Mouse (Mus musculus): Measurements from ENCODE around the gene Baiap3. TPM values are rescaled to one million over a fixed set of nuclear protein-coding genes. Genes with fewer than 3 reads are reported as not detected.

Baiap3 gene
- polyA plus RNA-seq, 2 experiments: 0.89 to 1.9 TPM

DNA sequence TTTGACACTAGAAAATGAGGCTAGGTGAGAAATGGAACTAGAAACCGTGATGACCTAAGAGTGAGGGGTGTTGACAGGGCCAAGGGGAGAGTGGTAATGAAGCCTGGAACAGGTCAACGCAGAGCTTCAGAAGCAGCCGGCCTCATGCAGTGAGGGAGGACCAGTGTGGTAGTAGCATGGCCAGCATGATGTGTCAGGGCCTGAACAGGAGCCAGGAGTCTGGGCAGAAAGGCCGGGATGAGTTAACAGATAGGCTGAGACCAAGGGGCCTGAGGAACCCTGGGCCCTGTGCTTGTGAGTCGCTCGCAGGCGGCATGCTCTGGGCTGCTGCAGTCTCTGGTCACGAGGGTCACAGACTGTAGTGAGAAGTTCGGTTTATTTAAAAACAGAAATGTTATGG is 37.2 kb downstream of the Baiap3 start:
- no peak for TF ChIP-seq POLR2A (IDR thresholded peaks at IDR 0.05; ENCODE audit: borderline replicate concordance, extremely low read depth, insufficient read depth, insufficient read length)
- DNase-seq (ENCODE audit: low spot score): no peak
- Histone ChIP-seq H3K27me3 (ENCODE audit: control insufficient read depth, insufficient read depth, low read length) (no peaks in the 10 kb centered on the region), H3K4me3 (replicated peaks; ENCODE audit: low read length) (no peak overlapping the region), H3K9ac (ENCODE audit: low read depth, low read length, severe bottlenecking) (no peak overlapping the region), H3K36me3 (ENCODE audit: control insufficient read depth, insufficient read depth, low read length) (peaks cover 54% of the 10 kb centered on the region), H3K9me3 (ENCODE audit: control insufficient read depth, low read length) (no peaks in the 10 kb centered on the region), H3K4me1 (ENCODE audit: control insufficient read depth, insufficient read depth, low read length) (peaks cover 9% of the 10 kb centered on the region; the same call in 1 of the 2 replicates), H3K4me2 (replicated peaks; ENCODE audit: low read depth, low read length, severe bottlenecking) (no peak overlapping the region), H3K27ac (replicated peaks; ENCODE audit: low read depth, low read length) (no peak overlapping the region)
- 87% methylated on average over 9 of the region's 9 CpGs for WGBS
- no peak for ATAC-seq (ENCODE audit: low FRiP score, low read depth)

DNA sequence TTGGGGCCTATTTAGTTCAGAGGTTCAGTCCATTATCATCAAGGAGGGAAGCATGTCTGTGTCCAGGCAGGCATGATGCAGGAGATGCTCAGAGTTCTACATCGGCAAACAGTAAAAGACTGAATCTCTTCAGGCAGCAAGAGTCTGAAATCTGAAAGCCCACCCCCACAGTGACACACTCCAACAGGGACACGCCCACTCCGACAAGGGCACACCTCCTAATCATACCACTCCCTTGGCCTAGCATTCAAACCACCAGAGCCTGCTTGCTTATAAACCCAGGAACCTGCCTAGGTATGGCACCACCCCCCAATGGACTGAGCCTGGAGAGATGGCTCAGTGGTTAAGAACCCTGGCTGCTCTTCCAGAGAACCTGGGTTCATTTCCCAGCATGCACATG is 40.7 kb downstream of the Baiap3 start:
- Histone ChIP-seq H3K27ac (replicated peaks; ENCODE audit: low read depth, low read length) (no peak overlapping the region), H3K4me2 (replicated peaks; ENCODE audit: low read depth, low read length, severe bottlenecking) (no peak overlapping the region), H3K27me3 (ENCODE audit: control insufficient read depth, insufficient read depth, low read length) (no peaks in the 10 kb centered on the region), H3K9me3 (ENCODE audit: control insufficient read depth, low read length) (no peaks in the 10 kb centered on the region), H3K9ac (ENCODE audit: low read depth, low read length, severe bottlenecking) (no peak overlapping the region), H3K36me3 (ENCODE audit: control insufficient read depth, insufficient read depth, low read length) (peaks cover 81% of the 10 kb centered on the region), H3K4me1 (ENCODE audit: control insufficient read depth, insufficient read depth, low read length) (no peaks in the 10 kb centered on the region), H3K4me3 (replicated peaks; ENCODE audit: low read length) (no peak overlapping the region)
- WGBS: 95% methylated on average over 3 of the region's 3 CpGs
- no peak for DNase-seq (ENCODE audit: low spot score)
- TF ChIP-seq POLR2A (IDR thresholded peaks at IDR 0.05; ENCODE audit: borderline replicate concordance, extremely low read depth, insufficient read depth, insufficient read length): no peak
- ATAC-seq (ENCODE audit: low FRiP score, low read depth): no peak

- H3K36me3 ChIP-seq (ENCODE audit: control insufficient read depth, insufficient read depth, low read length): peaks cover 90% of the 10 kb centered on the region
- 82% methylated on average over 4 of the region's 4 CpGs for WGBS
Measured at GRCm38 (mm10) chr17:25211705-25212104, 44.5 kb downstream of the Baiap3 start.

DNA sequence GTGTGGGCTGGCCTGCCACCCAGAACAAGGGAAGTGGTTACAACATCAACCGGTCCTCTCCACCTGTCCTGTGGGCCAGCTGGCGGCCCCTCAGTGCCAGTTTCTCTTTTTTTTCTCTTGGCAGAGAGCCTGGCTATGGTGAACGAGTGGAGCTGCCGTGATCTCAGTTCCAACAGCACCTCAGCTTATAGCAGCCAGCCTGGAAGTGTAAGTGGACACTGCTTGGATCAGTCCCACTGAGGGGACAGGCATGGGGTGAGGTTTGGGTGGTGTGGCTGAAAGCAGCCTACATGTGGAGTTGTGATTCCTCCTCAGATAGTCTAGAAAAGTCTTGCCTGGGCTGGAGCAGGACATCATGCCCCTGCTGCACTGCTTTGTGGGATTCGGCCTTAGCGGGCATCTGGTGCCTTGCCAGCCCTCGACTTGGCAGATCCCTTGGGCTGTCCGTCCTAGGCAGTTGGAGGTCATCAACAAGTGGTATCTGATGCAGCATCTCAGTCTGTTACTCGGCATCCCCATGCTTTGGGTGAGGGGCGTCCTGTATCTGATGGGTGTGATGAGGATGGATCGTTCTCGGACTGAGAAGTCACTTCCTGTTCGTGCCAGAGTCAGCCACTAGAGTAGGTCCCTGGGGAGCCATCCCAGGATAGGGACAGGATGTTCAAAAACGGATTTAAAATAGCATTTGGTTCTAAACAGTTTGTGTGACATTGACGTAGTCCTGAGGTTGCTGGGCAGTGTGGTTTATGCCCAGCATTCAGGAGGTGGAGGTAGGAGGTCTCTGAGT is 45.3 kb downstream of the Baiap3 start:
- Histone ChIP-seq H3K4me3 (replicated peaks; ENCODE audit: low read length) (no peak overlapping the region), H3K4me2 (replicated peaks; ENCODE audit: low read depth, low read length, severe bottlenecking) (no peak overlapping the region), H3K9me3 (ENCODE audit: control insufficient read depth, low read length) (no peaks in the 10 kb centered on the region), H3K4me1 (ENCODE audit: control insufficient read depth, insufficient read depth, low read length) (no peaks in the 10 kb centered on the region), H3K9ac (ENCODE audit: low read depth, low read length, severe bottlenecking) (no peak overlapping the region), H3K36me3 (ENCODE audit: control insufficient read depth, insufficient read depth, low read length) (peaks cover 86% of the 10 kb centered on the region), H3K27me3 (ENCODE audit: control insufficient read depth, insufficient read depth, low read length) (no peaks in the 10 kb centered on the region), H3K27ac (replicated peaks; ENCODE audit: low read depth, low read length) (no peak overlapping the region)
- WGBS: 84% methylated on average over 15 of the region's 15 CpGs
- ATAC-seq (ENCODE audit: low FRiP score, low read depth) (no peak), DNase-seq (ENCODE audit: low spot score) (no peak)
- no peak for TF ChIP-seq POLR2A (IDR thresholded peaks at IDR 0.05; ENCODE audit: borderline replicate concordance, extremely low read depth, insufficient read depth, insufficient read length)

More at GRCm38 (mm10) chr17:25211705-25212104, 44.5 kb downstream of the Baiap3 start:
- TF ChIP-seq POLR2A (IDR thresholded peaks at IDR 0.05; ENCODE audit: borderline replicate concordance, extremely low read depth, insufficient read depth, insufficient read length): no peak
- ATAC-seq (ENCODE audit: low FRiP score, low read depth): no peak
- H3K4me1 ChIP-seq (ENCODE audit: control insufficient read depth, insufficient read depth, low read length): no peaks in the 10 kb centered on the region
- no peak overlapping the region for H3K9ac ChIP-seq (ENCODE audit: low read depth, low read length, severe bottlenecking)
- H3K27me3 ChIP-seq (ENCODE audit: control insufficient read depth, insufficient read depth, low read length): no peaks in the 10 kb centered on the region
- no peak for DNase-seq (ENCODE audit: low spot score)
- H3K4me3 ChIP-seq (replicated peaks; ENCODE audit: low read length): no peak overlapping the region
- no peak overlapping the region for H3K4me2 ChIP-seq (replicated peaks; ENCODE audit: low read depth, low read length, severe bottlenecking)
- H3K27ac ChIP-seq (replicated peaks; ENCODE audit: low read depth, low read length): no peak overlapping the region
- no peaks in the 10 kb centered on the region for H3K9me3 ChIP-seq (ENCODE audit: control insufficient read depth, low read length)

- H3K36me3 ChIP-seq (ENCODE audit: control insufficient read depth, insufficient read depth, low read length): peaks cover 89% of the 10 kb centered on the region
Measured at GRCm38 (mm10) chr17:25210006-25210405, 46.2 kb downstream of the Baiap3 start.

More at GRCm38 (mm10) chr17:25210006-25210405, 46.2 kb downstream of the Baiap3 start:
- no peak overlapping the region for H3K27ac ChIP-seq (replicated peaks; ENCODE audit: low read depth, low read length)
- DNase-seq (ENCODE audit: low spot score) (no peak), ATAC-seq (ENCODE audit: low FRiP score, low read depth) (no peak)
- H3K4me3 ChIP-seq (replicated peaks; ENCODE audit: low read length): no peak overlapping the region
- no peak overlapping the region for H3K4me2 ChIP-seq (replicated peaks; ENCODE audit: low read depth, low read length, severe bottlenecking)
- H3K4me1 ChIP-seq (ENCODE audit: control insufficient read depth, insufficient read depth, low read length): no peaks in the 10 kb centered on the region
- H3K9ac ChIP-seq (ENCODE audit: low read depth, low read length, severe bottlenecking): no peak overlapping the region
- no peaks in the 10 kb centered on the region for H3K9me3 ChIP-seq (ENCODE audit: control insufficient read depth, low read length)
- TF ChIP-seq POLR2A (IDR thresholded peaks at IDR 0.05; ENCODE audit: borderline replicate concordance, extremely low read depth, insufficient read depth, insufficient read length): no peak
- 87% methylated on average over 4 of the region's 4 CpGs for WGBS
- no peaks in the 10 kb centered on the region for H3K27me3 ChIP-seq (ENCODE audit: control insufficient read depth, insufficient read depth, low read length)

Measured in limb, embryonic 14.5 days (tissue).